Mouse (Mus musculus): Measurements from ENCODE around the gene Gsdmc4. TPM values are rescaled to one million over a fixed set of nuclear protein-coding genes. Genes with fewer than 3 reads are reported as not detected.
A peak's percentile ranks its signal among the peaks of the same experiment; 100 is the strongest.
"Not testable (repeated sequence)": the region's sequence is repeated elsewhere in the genome, so short reads cannot be mapped to it uniquely, and the experiment has no call there.

Gene Gsdmc4
- polyA plus RNA-seq (2021) = 0.06 TPM

GRCm38 (mm10) chr15:63912197-63912596 is at the start of gene Gsdmc4:
Gene Gsdmc4 (minus strand): TSS chr15:63912297.
- in situ Hi-C loops (cut with MboI; ENCODE audit: low pct_unique_long_range_greater_than_20kb); POLR2A ChIA-PET; ATAC-seq; DNase-seq (ENCODE audit: low read depth, low spot score); CTCF ChIA-PET; H3K27me3 ChIP-seq: not testable (repeated sequence)

DNA sequence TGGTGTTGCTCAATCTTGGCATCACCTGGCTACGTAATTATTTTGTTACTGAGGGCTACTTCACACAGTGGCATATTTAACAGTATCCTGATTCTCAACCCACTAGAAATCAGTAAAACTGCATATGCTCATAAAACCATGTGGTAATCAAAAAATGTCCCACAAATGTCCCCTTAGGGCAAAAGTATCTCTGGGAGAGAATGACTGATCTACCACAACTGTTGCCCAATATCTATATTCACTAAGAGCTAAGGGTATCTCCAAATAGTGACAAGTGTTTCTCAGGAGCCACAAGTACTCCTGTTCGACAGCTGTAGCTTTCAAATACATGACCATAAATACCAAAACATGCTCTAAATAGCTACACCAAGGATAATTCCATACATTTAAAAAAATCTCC is 48.4 kb upstream of the Gsdmc4 start:
- H3K27me3 ChIP-seq = no peaks in the 10 kb centered on the region
- TF ChIP-seq CTCF (IDR thresholded peaks at IDR 0.05) = no peak
- POLR2A ChIA-PET = interaction anchor here (1.0 kb wide), 1 partner anchor 21 kb away, joined by 3 read pairs; no protein-coding TSS in a partner anchor
- ATAC-seq (no peak), DNase-seq (ENCODE audit: low read depth, low spot score) (no peak)
- CTCF ChIA-PET = interaction anchor here (1.3 to 1.9 kb wide), 4 partner anchors 16 to 30 kb away, joined by 3 to 5 read pairs (median 4); no protein-coding TSS in a partner anchor
- in situ Hi-C loops (cut with MboI; ENCODE audit: low pct_unique_long_range_greater_than_20kb) = no loop called here

- TF ChIP-seq CTCF (IDR thresholded peaks at IDR 0.05) = no peak
- no peaks in the 10 kb centered on the region for H3K27me3 ChIP-seq
- in situ Hi-C loops (cut with MboI; ENCODE audit: low pct_unique_long_range_greater_than_20kb) = no loop called here
- DNase-seq (ENCODE audit: low read depth, low spot score) (no peak), ATAC-seq (no peak)
- POLR2A ChIA-PET = no interaction called here
- CTCF ChIA-PET = no interaction called here
Observed at GRCm38 (mm10) chr15:63957553-63957952, 45.5 kb upstream of the Gsdmc4 start.

DNA sequence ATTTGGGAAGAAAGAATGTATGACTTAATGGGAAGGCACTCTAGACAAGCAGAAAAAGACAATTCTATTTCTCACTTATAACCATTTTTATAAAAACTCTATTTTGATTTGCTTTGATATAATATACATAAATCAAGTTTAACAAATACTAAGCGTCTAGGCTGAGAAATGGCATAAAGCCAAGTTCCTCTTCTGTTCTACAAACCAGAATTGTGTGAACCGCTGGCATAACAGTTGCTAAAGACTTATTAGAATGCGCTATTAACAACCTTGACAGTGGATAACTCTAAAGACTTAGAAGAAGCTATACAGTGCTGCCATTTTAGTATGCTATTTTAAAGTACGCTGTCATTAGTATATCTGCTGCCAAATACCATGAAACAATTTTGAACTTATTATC is 41.2 kb upstream of the Gsdmc4 start:
- no peak for ATAC-seq
- no peak for TF ChIP-seq CTCF (IDR thresholded peaks at IDR 0.05)
- ChIA-PET CTCF (interaction anchor here (1.0 kb wide), 1 partner anchor 151 kb away, joined by 3 read pairs; no protein-coding TSS in a partner anchor), POLR2A (interaction anchor here (0.6 kb wide), 1 partner anchor 398 kb away, joined by 3 read pairs; no protein-coding TSS in a partner anchor)
- no peaks in the 10 kb centered on the region for H3K27me3 ChIP-seq
- in situ Hi-C loops (cut with MboI; ENCODE audit: low pct_unique_long_range_greater_than_20kb) = no loop called here
- no peak for DNase-seq (ENCODE audit: low read depth, low spot score)

DNA sequence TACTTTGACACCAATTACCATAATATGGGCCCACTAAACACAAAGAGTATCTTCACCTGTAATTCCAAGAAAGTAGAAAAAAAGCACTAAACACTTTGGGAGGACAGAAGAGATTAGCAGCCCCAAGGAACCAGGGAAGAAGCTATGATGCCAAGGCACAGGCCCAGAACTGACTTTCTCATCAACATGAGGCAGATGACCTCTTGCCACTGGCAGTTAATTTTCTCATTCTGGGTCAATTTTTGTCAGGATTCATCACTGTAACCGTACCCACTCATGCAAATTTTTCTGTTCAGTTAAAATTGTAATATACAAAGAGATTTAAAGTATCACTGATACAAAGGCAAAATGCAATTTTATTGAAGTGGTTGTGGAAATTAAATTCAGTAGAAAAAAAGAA is 29.1 kb upstream of the Gsdmc4 start:
- in situ Hi-C loops (cut with MboI; ENCODE audit: low pct_unique_long_range_greater_than_20kb) = no loop called here
- no peak for DNase-seq (ENCODE audit: low read depth, low spot score)
- POLR2A ChIA-PET = interaction anchor here (0.9 kb wide), 1 partner anchor 172 kb away, joined by 5 read pairs; no protein-coding TSS in a partner anchor
- no peak for TF ChIP-seq CTCF (IDR thresholded peaks at IDR 0.05)
- H3K27me3 ChIP-seq = no peaks in the 10 kb centered on the region
- CTCF ChIA-PET = interaction anchor here (1.0 kb wide), 1 partner anchor 37 kb away, joined by 3 read pairs; no protein-coding TSS in a partner anchor
- ATAC-seq = no peak

GRCm38 (mm10) chr15:63932656-63933055 is 20.6 kb upstream of the Gsdmc4 start:
- no peaks in the 10 kb centered on the region for H3K27me3 ChIP-seq
- ChIA-PET POLR2A (no interaction called here), CTCF (interaction anchor here (1.1 kb wide), 1 partner anchor 13 kb away, joined by 3 read pairs; no protein-coding TSS in a partner anchor)
- no peak for TF ChIP-seq CTCF (IDR thresholded peaks at IDR 0.05)
- in situ Hi-C loops (cut with MboI; ENCODE audit: low pct_unique_long_range_greater_than_20kb) = no loop called here
- no peak for ATAC-seq
- no peak for DNase-seq (ENCODE audit: low read depth, low spot score)

GRCm38 (mm10) chr15:63931404-63931803 is 19.3 kb upstream of the Gsdmc4 start:
- no peaks in the 10 kb centered on the region for H3K27me3 ChIP-seq
- ChIA-PET CTCF (no interaction called here), POLR2A (no interaction called here)
- in situ Hi-C loops (cut with MboI; ENCODE audit: low pct_unique_long_range_greater_than_20kb) = no loop called here
- DNase-seq (ENCODE audit: low read depth, low spot score) (no peak), ATAC-seq (no peak)
- TF ChIP-seq CTCF (IDR thresholded peaks at IDR 0.05) = no peak

DNA sequence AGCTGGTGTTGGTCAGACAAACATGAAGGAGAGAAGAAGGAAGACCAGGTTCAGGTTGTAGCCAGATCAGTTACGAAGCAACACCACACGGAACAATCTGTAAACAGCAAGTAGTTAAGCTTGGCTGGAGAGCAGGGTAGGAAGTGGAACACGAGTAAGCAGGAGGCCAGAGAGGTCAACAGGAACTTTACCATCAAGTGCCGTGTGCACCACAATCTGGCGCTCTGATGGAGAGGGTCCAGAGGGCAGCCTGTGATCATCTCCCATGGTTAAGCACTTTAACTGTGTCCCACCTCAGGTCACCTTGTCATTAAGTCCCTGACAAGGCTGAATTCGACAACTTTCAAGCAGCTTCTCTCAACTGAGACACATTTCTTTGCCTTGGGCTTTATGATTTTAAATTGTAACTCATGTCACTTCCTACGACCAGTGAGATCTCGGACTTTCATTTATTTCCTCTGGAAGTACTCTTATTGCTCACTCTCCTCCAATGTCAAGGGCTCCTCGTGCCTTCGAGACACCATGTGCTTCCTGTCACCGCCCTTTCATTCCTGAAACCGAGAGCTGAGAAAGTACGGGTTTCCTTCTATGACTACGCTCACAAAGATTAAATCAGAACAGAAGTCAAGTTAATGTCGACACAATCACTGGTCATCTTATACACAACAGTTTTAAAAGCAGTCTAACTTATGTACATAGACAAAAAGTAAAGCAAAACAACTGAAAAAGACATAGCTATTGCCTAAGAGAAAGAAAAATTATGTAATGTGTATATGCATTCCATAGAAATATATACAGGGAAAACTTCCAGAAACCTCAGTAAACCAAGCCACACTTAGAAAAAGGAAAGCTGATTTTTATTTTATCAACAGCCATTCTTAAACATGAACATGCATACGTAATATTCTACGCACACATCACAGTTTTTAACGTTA is 18.3 kb upstream of the Gsdmc4 start:
- no peaks in the 10 kb centered on the region for H3K27me3 ChIP-seq
- ChIA-PET POLR2A (no interaction called here), CTCF (no interaction called here)
- in situ Hi-C loops (cut with MboI; ENCODE audit: low pct_unique_long_range_greater_than_20kb) = no loop called here
- DNase-seq (ENCODE audit: low read depth, low spot score) (no peak), ATAC-seq (no peak)
- no peak for TF ChIP-seq CTCF (IDR thresholded peaks at IDR 0.05)

DNA sequence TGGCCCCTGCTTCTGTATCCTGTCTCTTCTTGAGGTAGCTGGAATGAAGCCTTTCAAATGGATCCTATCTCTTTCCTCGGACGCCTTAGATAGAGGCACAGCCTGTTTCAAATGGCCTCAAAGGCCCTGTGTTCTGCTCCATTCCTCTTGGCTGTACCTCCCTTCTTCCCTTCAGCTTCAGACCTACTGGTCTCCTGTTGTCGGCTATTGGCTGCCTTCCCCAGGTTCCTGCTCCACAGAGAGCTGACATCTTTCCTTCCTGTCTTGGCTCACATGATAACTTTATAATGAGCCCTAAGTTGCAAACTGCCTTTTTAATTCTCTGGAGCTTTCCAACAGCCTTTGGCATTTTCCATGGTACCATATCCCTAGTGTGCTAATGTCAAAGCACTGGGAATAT is 14.1 kb upstream of the Gsdmc4 start:
- CTCF ChIA-PET = no interaction called here
- DNase-seq (ENCODE audit: low read depth, low spot score) (no peak), ATAC-seq (no peak)
- TF ChIP-seq CTCF (IDR thresholded peaks at IDR 0.05) = no peak
- H3K27me3 ChIP-seq = no peaks in the 10 kb centered on the region
- POLR2A ChIA-PET = no interaction called here
- in situ Hi-C loops (cut with MboI; ENCODE audit: low pct_unique_long_range_greater_than_20kb) = no loop called here

DNA sequence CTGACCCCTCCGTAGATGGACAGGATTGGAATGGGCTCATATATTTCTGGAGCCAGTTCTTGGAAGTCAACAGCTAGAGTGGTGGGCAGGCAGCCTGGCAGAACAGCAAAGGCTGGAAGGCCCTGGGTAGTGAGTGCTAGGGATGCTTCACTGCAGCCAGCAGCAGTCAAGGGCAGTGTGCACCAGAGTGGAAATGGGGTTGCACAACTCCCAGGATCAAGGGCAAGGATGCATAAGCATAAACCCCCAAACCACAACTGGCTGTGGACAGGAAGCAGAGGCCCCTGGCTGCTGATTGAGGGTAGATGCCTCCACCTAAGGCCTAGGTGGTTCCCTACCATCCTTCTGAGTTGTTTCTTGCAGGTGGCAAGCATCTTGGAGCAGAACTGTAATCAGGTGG is 12.4 kb upstream of the Gsdmc4 start:
- no peak for TF ChIP-seq CTCF (IDR thresholded peaks at IDR 0.05)
- in situ Hi-C loops (cut with MboI; ENCODE audit: low pct_unique_long_range_greater_than_20kb) = no loop called here
- peak; percentile 17 for DNase-seq (ENCODE audit: low read depth, low spot score)
- POLR2A ChIA-PET = no interaction called here
- H3K27me3 ChIP-seq = no peaks in the 10 kb centered on the region
- peak; percentile 91 for ATAC-seq
- CTCF ChIA-PET = interaction anchor here (1.0 to 2.3 kb wide), 2 partner anchors 11 to 29 kb away, joined by 3 to 6 read pairs; no protein-coding TSS in a partner anchor

DNA sequence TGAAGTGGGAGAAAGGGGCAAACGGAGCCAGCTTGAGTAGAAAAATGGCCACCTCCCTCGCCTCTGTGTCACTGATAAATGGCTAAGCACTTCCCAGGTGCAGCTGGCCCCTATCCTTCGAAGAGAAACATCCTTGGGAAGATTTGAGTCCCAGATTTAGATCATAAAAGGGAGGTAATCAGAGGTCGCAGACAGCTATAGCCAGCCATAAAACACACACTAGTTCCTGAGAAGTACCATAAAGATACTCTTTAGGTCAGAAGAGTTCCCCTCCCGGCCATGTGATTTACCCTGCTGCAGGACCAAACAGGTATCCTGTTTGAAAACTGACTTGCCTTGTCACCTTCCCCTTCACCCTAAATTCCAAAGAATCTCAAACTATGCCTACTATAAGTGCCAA is 9.5 kb upstream of the Gsdmc4 start:
- CTCF ChIA-PET; in situ Hi-C loops (cut with MboI; ENCODE audit: low pct_unique_long_range_greater_than_20kb); ATAC-seq; H3K27me3 ChIP-seq; DNase-seq (ENCODE audit: low read depth, low spot score); POLR2A ChIA-PET: not testable (repeated sequence)

GRCm38 (mm10) chr15:63919728-63920127 is 7.6 kb upstream of the Gsdmc4 start:
- DNase-seq (ENCODE audit: low read depth, low spot score); in situ Hi-C loops (cut with MboI; ENCODE audit: low pct_unique_long_range_greater_than_20kb); POLR2A ChIA-PET; ATAC-seq; H3K27me3 ChIP-seq; CTCF ChIA-PET: not testable (repeated sequence)

DNA sequence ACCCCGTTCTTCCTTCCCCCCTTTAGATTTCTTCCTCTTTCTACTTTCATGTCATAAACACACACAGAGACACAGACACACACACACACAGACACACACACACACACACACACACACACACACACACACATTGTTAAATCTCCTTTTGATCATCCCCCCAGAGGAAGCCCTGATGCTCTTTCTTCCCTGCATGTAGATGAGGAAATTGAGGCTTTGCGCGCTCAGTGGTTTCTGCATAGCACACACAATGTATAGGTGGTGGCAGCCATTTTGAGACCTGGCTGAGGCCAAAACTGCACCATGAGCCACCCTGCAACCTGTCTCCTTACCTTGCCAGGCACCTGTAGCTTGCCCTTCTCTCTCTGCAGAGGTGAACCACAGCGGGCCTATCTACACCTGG is 4.5 kb upstream of the Gsdmc4 start:
- POLR2A ChIA-PET; ATAC-seq; in situ Hi-C loops (cut with MboI; ENCODE audit: low pct_unique_long_range_greater_than_20kb): not testable (repeated sequence)

DNA sequence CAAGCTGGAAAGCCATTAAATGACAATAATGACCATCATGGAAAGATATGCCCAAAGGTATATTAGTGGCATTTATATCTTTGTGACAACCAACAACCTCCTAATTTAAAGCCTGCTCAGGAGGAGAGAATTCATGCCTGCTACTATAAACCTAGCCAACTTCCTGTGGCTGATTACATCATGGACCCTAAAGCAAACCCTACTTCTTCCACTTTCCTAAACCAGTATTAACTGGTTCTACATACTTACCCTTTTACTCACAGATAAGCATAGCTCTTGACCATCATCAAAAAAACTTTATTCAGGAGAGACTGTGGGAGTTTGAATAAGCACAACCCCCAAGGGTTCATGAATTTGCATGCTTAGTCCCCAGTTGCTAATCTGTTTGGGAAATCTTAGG is 2.2 kb downstream of the Gsdmc4 start:
- in situ Hi-C loops (cut with MboI; ENCODE audit: low pct_unique_long_range_greater_than_20kb); POLR2A ChIA-PET; H3K27me3 ChIP-seq; DNase-seq (ENCODE audit: low read depth, low spot score); ATAC-seq; CTCF ChIA-PET: not testable (repeated sequence)

More for the DNA sequence above, 4.5 kb upstream of the Gsdmc4 start:
- CTCF ChIA-PET; H3K27me3 ChIP-seq; DNase-seq (ENCODE audit: low read depth, low spot score): not testable (repeated sequence)
